Mouse (Mus musculus) bone marrow macrophage, adult 2 months (primary cell): ENCODE measurements at regions not wholly inside any gene's neighbourhood (a gene's known extent, or its start where the extent isn't known, plus 50 kb on each side); places are given as distances from the start of the nearest gene placed in this dataset.

Experiments
- CTCF ChIP-seq: IDR thresholded peaks from 2 replicates; pipeline ENCODE4 v1.5.1; 2012; ENCODE audit warnings: low read depth, mild to moderate bottlenecking, low read length, moderate library complexity
- POLR2A ChIP-seq: IDR thresholded peaks from 2 replicates; pipeline ENCODE4 v1.6.1; 2012; ENCODE audit warnings: mild to moderate bottlenecking, low read depth, low read length, borderline replicate concordance

GRCm38 (mm10) chr12:29089634-29090033 is 338.0 kb downstream of the Eipr1 start:
- TF ChIP-seq POLR2A = no peak
- no peak for TF ChIP-seq CTCF
